Mouse (Mus musculus): ENCODE data around the gene Gtf2h1. TPM values are rescaled to one million over a fixed set of nuclear protein-coding genes. Genes with fewer than 3 reads are reported as not detected.
A peak's percentile ranks its signal among the peaks of the same experiment; 100 is the strongest.
"Not testable (repeated sequence)": the region's sequence is repeated elsewhere in the genome, so short reads cannot be mapped to it uniquely, and the experiment has no call there.

Gtf2h1 gene
- polyA plus RNA-seq, 1 experiment from 2014 or later = 44.6 TPM

GRCm38 (mm10) chr7:46796206-46796679 lies 340 bp downstream of the Gtf2h1 start:
- under 1% methylated on average over 31 of the region's 31 CpGs for WGBS
- peak overlapping the region; percentile 95 for H3K4me3 ChIP-seq
- H3K27ac ChIP-seq = peak overlapping the region; percentile 92
- peak overlapping the region; percentile 95 for H3K9ac ChIP-seq
- 0 out of 2 replicates have a peak, but pooled peaks cover 2% of the 10 kb centered on the region for H3K36me3 ChIP-seq (replicated peaks)
- H3K9me3 ChIP-seq = no peaks in the 10 kb centered on the region
- H3K4me1 ChIP-seq = peaks cover 36% of the 10 kb centered on the region
- H3K4me2 ChIP-seq = peak overlapping the region; percentile 93
- no peaks in the 10 kb centered on the region for H3K27me3 ChIP-seq (replicated peaks)
- peak; percentile 5 for ATAC-seq (replicated peaks)

GRCm38 (mm10) chr7:46796779-46797178 lies 876 bp downstream of the Gtf2h1 start:
- Histone ChIP-seq H3K4me2 (peak overlapping the region; percentile 93), H3K27ac (no peak overlapping the region), H3K27me3 (replicated peaks) (no peaks in the 10 kb centered on the region), H3K9ac (peak overlapping the region; percentile 95), H3K4me3 (peak overlapping the region; percentile 95), H3K36me3 (replicated peaks) (peaks cover 2% of the 10 kb centered on the region; the same call in 1 of the 2 replicates), H3K9me3 (no peaks in the 10 kb centered on the region), H3K4me1 (peaks cover 36% of the 10 kb centered on the region)
- ATAC-seq (replicated peaks) = no peak
- WGBS = 62% methylated on average over 6 of the region's 6 CpGs

- Histone ChIP-seq H3K9ac (no peak overlapping the region), H3K27me3 (replicated peaks) (no peaks in the 10 kb centered on the region), H3K36me3 (replicated peaks) (peaks cover 70% of the 10 kb centered on the region), H3K9me3 (no peaks in the 10 kb centered on the region), H3K4me2 (no peak overlapping the region), H3K27ac (no peak overlapping the region), H3K4me3 (no peak overlapping the region), H3K4me1 (no peaks in the 10 kb centered on the region)
- ATAC-seq (replicated peaks) = no peak
- 95% methylated on average over 6 of the region's 6 CpGs for WGBS
Measured at GRCm38 (mm10) chr7:46810325-46810724, 14.4 kb downstream of the Gtf2h1 start.

- 96% methylated on average over 4 of the region's 4 CpGs for WGBS
- Histone ChIP-seq H3K36me3 (replicated peaks) (peaks cover 75% of the 10 kb centered on the region), H3K4me2 (no peak overlapping the region), H3K9me3 (no peaks in the 10 kb centered on the region), H3K4me3 (no peak overlapping the region), H3K9ac (no peak overlapping the region), H3K27ac (no peak overlapping the region), H3K4me1 (no peaks in the 10 kb centered on the region), H3K27me3 (replicated peaks) (no peaks in the 10 kb centered on the region)
- no peak for ATAC-seq (replicated peaks)
Measured at GRCm38 (mm10) chr7:46814012-46814411, 18.1 kb downstream of the Gtf2h1 start.

GRCm38 (mm10) chr7:46820876-46821632 lies 25.2 kb downstream of the Gtf2h1 start:
- not testable (repeated sequence) for H3K4me2 ChIP-seq; H3K9ac ChIP-seq; ATAC-seq (replicated peaks); H3K4me3 ChIP-seq; H3K9me3 ChIP-seq; H3K4me1 ChIP-seq; H3K27me3 ChIP-seq (replicated peaks); H3K27ac ChIP-seq
- peaks cover 53% of the 10 kb centered on the region for H3K36me3 ChIP-seq (replicated peaks)
- 92% methylated on average over 15 of the region's 15 CpGs for WGBS

- Histone ChIP-seq H3K27ac (no peak overlapping the region), H3K9me3 (no peaks in the 10 kb centered on the region), H3K4me2 (no peak overlapping the region), H3K27me3 (replicated peaks) (no peaks in the 10 kb centered on the region), H3K4me3 (no peak overlapping the region), H3K9ac (no peak overlapping the region), H3K4me1 (no peaks in the 10 kb centered on the region), H3K36me3 (replicated peaks) (peaks cover 14% of the 10 kb centered on the region)
- ATAC-seq (replicated peaks) = no peak
- WGBS = 80% methylated on average over 20 of the region's 20 CpGs
Measured at GRCm38 (mm10) chr7:46827046-46827802, 31.3 kb downstream of the Gtf2h1 start.

GRCm38 (mm10) chr7:46827803-46828184 lies 31.9 kb downstream of the Gtf2h1 start:
- H3K4me2 ChIP-seq = no peak overlapping the region
- ATAC-seq (replicated peaks) = no peak

GRCm38 (mm10) chr7:46829911-46830310 lies 34.0 kb downstream of the Gtf2h1 start:
- no peak overlapping the region for H3K4me3 ChIP-seq
- no peaks in the 10 kb centered on the region for H3K4me1 ChIP-seq
- H3K36me3 ChIP-seq (replicated peaks) = no peaks in the 10 kb centered on the region
- ATAC-seq (replicated peaks) = no peak
- no peak overlapping the region for H3K9ac ChIP-seq
- H3K27me3 ChIP-seq (replicated peaks) = no peaks in the 10 kb centered on the region
- 93% methylated on average over 12 of the region's 12 CpGs for WGBS
- no peak overlapping the region for H3K4me2 ChIP-seq
- no peak overlapping the region for H3K27ac ChIP-seq
- no peaks in the 10 kb centered on the region for H3K9me3 ChIP-seq

More at GRCm38 (mm10) chr7:46827803-46828184, 31.9 kb downstream of the Gtf2h1 start:
- Histone ChIP-seq H3K36me3 (replicated peaks) (peaks cover 13% of the 10 kb centered on the region), H3K27me3 (replicated peaks) (no peaks in the 10 kb centered on the region), H3K9me3 (no peaks in the 10 kb centered on the region), H3K27ac (no peak overlapping the region), H3K4me1 (no peaks in the 10 kb centered on the region), H3K9ac (no peak overlapping the region), H3K4me3 (no peak overlapping the region)
- 93% methylated on average over 2 of the region's 2 CpGs for WGBS

GRCm38 (mm10) chr7:46830799-46831590 lies 35.1 kb downstream of the Gtf2h1 start:
- Histone ChIP-seq H3K27ac (no peak overlapping the region), H3K4me1 (peaks cover 4% of the 10 kb centered on the region; the same call in 1 of the 2 replicates), H3K27me3 (replicated peaks) (no peaks in the 10 kb centered on the region), H3K36me3 (replicated peaks) (no peaks in the 10 kb centered on the region), H3K4me3 (no peak overlapping the region), H3K4me2 (no peak overlapping the region), H3K9ac (no peak overlapping the region), H3K9me3 (no peaks in the 10 kb centered on the region)
- ATAC-seq (replicated peaks) = no peak
- 63% methylated on average over 13 of the region's 13 CpGs for WGBS

- H3K27me3 ChIP-seq (replicated peaks) = no peaks in the 10 kb centered on the region
- H3K9ac ChIP-seq = no peak overlapping the region
- H3K27ac ChIP-seq = no peak overlapping the region
- H3K4me1 ChIP-seq = peaks cover 4% of the 10 kb centered on the region; the same call in 1 of the 2 replicates
- H3K4me2 ChIP-seq = no peak overlapping the region
- H3K36me3 ChIP-seq (replicated peaks) = no peaks in the 10 kb centered on the region
- no peak overlapping the region for H3K4me3 ChIP-seq
- no peak for ATAC-seq (replicated peaks)
- 83% methylated on average over 8 of the region's 8 CpGs for WGBS
- no peaks in the 10 kb centered on the region for H3K9me3 ChIP-seq
Measured at GRCm38 (mm10) chr7:46831693-46832092, 35.8 kb downstream of the Gtf2h1 start.

- WGBS = 94% methylated on average over 11 of the region's 11 CpGs
- H3K9me3 ChIP-seq; H3K4me2 ChIP-seq; H3K27me3 ChIP-seq (replicated peaks); H3K9ac ChIP-seq; H3K36me3 ChIP-seq (replicated peaks); H3K27ac ChIP-seq; H3K4me1 ChIP-seq; H3K4me3 ChIP-seq; ATAC-seq (replicated peaks): not testable (repeated sequence)
Measured at GRCm38 (mm10) chr7:46832112-46832810, 36.4 kb downstream of the Gtf2h1 start.

Measured in midbrain, embryonic 15.5 days (tissue).